In the genomic region with DNA sequence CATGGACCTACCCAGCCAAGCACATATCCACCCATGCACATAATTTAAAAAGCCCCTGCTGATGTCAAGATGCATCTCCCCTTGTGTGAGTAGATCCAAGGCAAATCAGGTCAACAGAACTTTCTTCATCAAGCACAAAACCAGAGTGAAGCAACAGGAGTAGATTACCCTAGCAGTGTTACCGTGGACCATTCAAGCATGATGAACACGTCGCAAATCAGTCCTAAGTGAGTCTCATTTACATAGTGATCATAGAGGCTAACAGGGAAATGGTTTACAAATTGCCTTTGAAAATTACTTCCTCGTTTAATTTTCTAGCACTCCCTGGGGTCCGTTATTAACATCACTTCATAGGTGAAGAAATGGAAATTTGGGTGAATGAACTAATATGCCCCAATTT, we compare ENCODE assay signal across 20 mouse cellular contexts.
DNase-seq lines count a peak whose midpoint lies in the region; ATAC-seq and TF ChIP-seq lines count a peak whose summit lies in the region.
"Had no signal": no experiment of that assay in that cellular context is flagged by ENCODE, and none has a peak within 500 bp of the region (broad histone marks: within the 10 kb centered on the region; RNA-seq: fewer than 3 reads in every experiment).

No protein-coding gene starts in this region.

- no peaks in the 10 kb centered on the region for H3K27me3 ChIP-seq in CH12.LX (replicated peaks)
- H3K27me3 ChIP-seq in splenic B cell, adult 2 months (ENCODE audit: control insufficient read depth, insufficient read depth, low read length, poor library complexity, severe bottlenecking) = no peaks in the 10 kb centered on the region
- no peaks in the 10 kb centered on the region for H3K27me3 ChIP-seq in embryonic facial prominence, embryonic 10.5 days (replicated peaks; ENCODE audit: low read depth, poor library complexity, severe bottlenecking)
- no peaks in the 10 kb centered on the region for H3K27me3 ChIP-seq in liver, embryonic 11.5 days (replicated peaks; ENCODE audit: control insufficient read depth, insufficient read depth, low read length)
- H3K27me3 ChIP-seq: embryonic facial prominence, embryonic 12.5 days; forebrain, embryonic 12.5 days had no signal

- TF ChIP-seq RAD21 in CH12.LX (IDR thresholded peaks at IDR 0.05; ENCODE audit: low read depth, low read length) = no peak

- no peak for TF ChIP-seq CTCF in CH12.LX (conservative IDR thresholded peaks at IDR 0.05 in 1 of 2, IDR thresholded peaks at IDR 0.05 in 1 of 2; ENCODE audit: low read depth in 2 of 2, low read length in 2 of 2)

- no peak overlapping the region for H3K9ac ChIP-seq in CH12.LX (ENCODE audit: insufficient read depth, low read depth)
- H3K9ac ChIP-seq in liver, embryonic 11.5 days (ENCODE audit: low read depth, low read length) = no peak overlapping the region
- H3K9ac ChIP-seq: embryonic facial prominence, embryonic 12.5 days; forebrain, embryonic 12.5 days had no signal

- peak; percentile 65 for DNase-seq in A20 (ENCODE audit: low read depth, low spot score)
- peak; percentile 62 for DNase-seq in CH12.LX (ENCODE audit: extremely low read depth)
- peak; percentile 58 for DNase-seq in splenic B cell, adult 2 months (ENCODE audit: low read depth, low spot score)
- no peak for DNase-seq in embryonic facial prominence, embryonic 10.5 days (ENCODE audit: low spot score)
- no peak for DNase-seq in liver, embryonic 11.5 days (ENCODE audit: low spot score)
- DNase-seq: adrenal gland, adult 2 months; adrenal gland, postnatal 10 days; adrenal gland, postnatal 25 days; cerebellum, adult 11 months; cerebellum, adult 18-20 months; cerebellum, adult 8-10 months; cerebellum, adult 9-11 months; cerebellum, postnatal 14 days; cerebellum, postnatal 36 days; embryo, embryonic 11 days had no signal

- in situ Hi-C loops in CH12.LX (cut with MboI; ENCODE audit: low pct_ligation_motif_present, low pct_unique_long_range_greater_than_20kb, low sequenced_read_pairs) = no loop called here

- peaks cover 3 to 36% of the 10 kb centered on the region in 2 experiments for H3K36me3 ChIP-seq in CH12.LX (replicated peaks in 1 of 2; ENCODE audit: control insufficient read depth in 1 of 2, insufficient read depth in 1 of 2, low read length in 1 of 2)
- H3K36me3 ChIP-seq in splenic B cell, adult 2 months (ENCODE audit: control insufficient read depth, insufficient read depth, low read length, poor library complexity, severe bottlenecking) = no peaks in the 10 kb centered on the region
- H3K36me3 ChIP-seq in embryonic facial prominence, embryonic 10.5 days (replicated peaks) = no peaks in the 10 kb centered on the region
- peaks cover 2% of the 10 kb centered on the region; the same call in 1 of the 2 replicates for H3K36me3 ChIP-seq in liver, embryonic 11.5 days (ENCODE audit: control insufficient read depth, insufficient read depth, low read length)
- H3K36me3 ChIP-seq: embryonic facial prominence, embryonic 12.5 days; forebrain, embryonic 12.5 days had no signal

- ATAC-seq in liver, embryonic 11.5 days (replicated peaks; ENCODE audit: low FRiP score) = no peak
- ATAC-seq: CD4-positive, CD25-positive, alpha-beta regulatory T cell, adult 4 months; forebrain, embryonic 14.5 days; forebrain, embryonic 16.5 days had no signal

- peaks cover 14 to 59% of the 10 kb centered on the region in 2 experiments for H3K4me1 ChIP-seq in CH12.LX (ENCODE audit: control insufficient read depth in 1 of 2, insufficient read depth in 2 of 2)
- peaks cover 7% of the 10 kb centered on the region for H3K4me1 ChIP-seq in embryonic facial prominence, embryonic 10.5 days
- H3K4me1 ChIP-seq in liver, embryonic 11.5 days (replicated peaks; ENCODE audit: control insufficient read depth, insufficient read depth, low read length) = no peaks in the 10 kb centered on the region
- H3K4me1 ChIP-seq: embryonic facial prominence, embryonic 12.5 days had no signal

- H3K27ac ChIP-seq in CH12.LX (ENCODE audit: insufficient read depth, low read depth) = peak overlapping the region; percentile 89
- H3K27ac ChIP-seq in embryonic facial prominence, embryonic 10.5 days (replicated peaks) = no peak overlapping the region
- no peak overlapping the region for H3K27ac ChIP-seq in liver, embryonic 11.5 days (ENCODE audit: low read depth, low read length)
- H3K27ac ChIP-seq: embryonic facial prominence, embryonic 12.5 days; forebrain, embryonic 12.5 days had no signal

- dilution Hi-C loops in CH12.LX (cut with MboI; ENCODE audit: extremely low pct_ligation_motif_present, extremely low pct_unique_long_range_greater_than_20kb, low sequenced_read_pairs) = no loop called here

- peaks cover 9% of the 10 kb centered on the region for H3K9me3 ChIP-seq in CH12.LX (replicated peaks; ENCODE audit: low read length)
- H3K9me3 ChIP-seq in embryonic facial prominence, embryonic 10.5 days = no peaks in the 10 kb centered on the region
- no peaks in the 10 kb centered on the region for H3K9me3 ChIP-seq in liver, embryonic 11.5 days (ENCODE audit: control insufficient read depth, low read length)
- H3K9me3 ChIP-seq: embryonic facial prominence, embryonic 12.5 days; forebrain, embryonic 12.5 days had no signal

- no peak; the same call in 1 of the 2 replicates for TF ChIP-seq POLR2A in CH12.LX (IDR thresholded peaks at IDR 0.05; ENCODE audit: low read depth, low read length)

- H3K4me2 ChIP-seq in CH12.LX (ENCODE audit: insufficient read depth, low read depth, poor library complexity, severe bottlenecking) = peak overlapping the region; percentile 63
- H3K4me2 ChIP-seq in liver, embryonic 11.5 days = no peak overlapping the region
- H3K4me2 ChIP-seq: embryonic facial prominence, embryonic 12.5 days; forebrain, embryonic 12.5 days had no signal

- H3K4me3 ChIP-seq in CH12.LX (replicated peaks in 1 of 3; ENCODE audit: low read depth in 2 of 3, low read length in 2 of 3, poor library complexity in 1 of 3) = peak overlapping the region in 1 of 3 experiments; percentile 54
- H3K4me3 ChIP-seq in embryonic facial prominence, embryonic 10.5 days = no peak overlapping the region
- H3K4me3 ChIP-seq in liver, embryonic 11.5 days (ENCODE audit: low read depth, low read length) = no peak overlapping the region
- H3K4me3 ChIP-seq: embryonic facial prominence, embryonic 12.5 days; forebrain, embryonic 12.5 days had no signal

- 95% methylated on average over 5 of the region's 5 CpGs for WGBS in embryonic facial prominence, embryonic 10.5 days
- WGBS in liver, embryonic 11.5 days = 86% methylated on average over 5 of the region's 5 CpGs

- no peaks in the 10 kb centered on the region; the same call in 1 of the 2 replicates for H3K79me2 ChIP-seq in CH12.LX (replicated peaks; ENCODE audit: control insufficient read depth, extremely low read depth, insufficient read depth, poor library complexity, severe bottlenecking)

- TF ChIP-seq EP300 in CH12.LX (IDR thresholded peaks at IDR 0.05; ENCODE audit: low read length) = no peak; the same call in 1 of the 2 replicates

TF ChIP-seq in CH12.LX, 34 proteins besides CTCF, POLR2A, EP300 and RAD21 (continues in another document):
- no peak for TF ChIP-seq ZNF384 (IDR thresholded peaks at IDR 0.05; ENCODE audit: low read depth, low read length)
- TF ChIP-seq SIN3A (IDR thresholded peaks at IDR 0.05; ENCODE audit: low read length) = peak; percentile 70
- no peak for TF ChIP-seq TCF12 (IDR thresholded peaks at IDR 0.05; ENCODE audit: low read depth, low read length)
- no peak for TF ChIP-seq USF2 (conservative IDR thresholded peaks at IDR 0.05; ENCODE audit: low read depth, low read length)
- no peak for TF ChIP-seq USF1 (IDR thresholded peaks at IDR 0.05; ENCODE audit: low read depth, low read length)
- TF ChIP-seq IRF4 (IDR thresholded peaks at IDR 0.05; ENCODE audit: low read depth, low read length) = 0 out of 2 replicates have a peak, but pooled peaks have one; percentile 29
- peak; percentile 33; the same call in 1 of the 2 replicates for TF ChIP-seq MYC (IDR thresholded peaks at IDR 0.05; ENCODE audit: low read depth, low read length)
- TF ChIP-seq TBP (conservative IDR thresholded peaks at IDR 0.05; ENCODE audit: low read depth, low read length) = peak; percentile 15; the same call in 1 of the 2 replicates
- no peak for TF ChIP-seq RCOR1 (conservative IDR thresholded peaks at IDR 0.05; ENCODE audit: low read depth, low read length)
- TF ChIP-seq NRF1 (IDR thresholded peaks at IDR 0.05; ENCODE audit: low read depth, low read length) = no peak
- TF ChIP-seq E2F4 (IDR thresholded peaks at IDR 0.05; ENCODE audit: insufficient replicate concordance, low read depth, low read length) = no peak
- no peak for TF ChIP-seq ETS1 (conservative IDR thresholded peaks at IDR 0.05; ENCODE audit: low read depth, low read length)
- no peak for TF ChIP-seq MEF2A (IDR thresholded peaks at IDR 0.05; ENCODE audit: borderline replicate concordance, low read depth, low read length)
- no peak for TF ChIP-seq PAX5 (IDR thresholded peaks at IDR 0.05; ENCODE audit: low read length)
- TF ChIP-seq JUN (IDR thresholded peaks at IDR 0.05; ENCODE audit: insufficient read depth, low read depth, low read length) = no peak
- 0 out of 2 replicates have a peak, but pooled peaks have one; percentile 16 for TF ChIP-seq MAZ (IDR thresholded peaks at IDR 0.05; ENCODE audit: low read depth, low read length)
- no peak for TF ChIP-seq CHD1 (IDR thresholded peaks at IDR 0.05; ENCODE audit: low read depth, low read length)
- TF ChIP-seq NELFE (IDR thresholded peaks at IDR 0.05; ENCODE audit: low read depth, low read length) = no peak
- TF ChIP-seq UBTF (IDR thresholded peaks at IDR 0.05; ENCODE audit: low read depth, low read length) = no peak
- no peak for TF ChIP-seq ZC3H11A (IDR thresholded peaks at IDR 0.05; ENCODE audit: low read depth, low read length)
- 0 out of 2 replicates have a peak, but pooled peaks have one; percentile 22 for TF ChIP-seq MXI1 (IDR thresholded peaks at IDR 0.05; ENCODE audit: low read depth, low read length)
- no peak for TF ChIP-seq POLR2AphosphoS2 (IDR thresholded peaks at IDR 0.05; ENCODE audit: low read depth, low read length)
- no peak for TF ChIP-seq CHD2 (IDR thresholded peaks at IDR 0.05; ENCODE audit: low read length)
- no peak for TF ChIP-seq GABPA (IDR thresholded peaks at IDR 0.05; ENCODE audit: insufficient replicate concordance, low read depth, low read length)
- TF ChIP-seq ZMIZ1 (IDR thresholded peaks at IDR 0.05; ENCODE audit: low read depth, low read length) = no peak
- 0 out of 2 replicates have a peak, but pooled peaks have one; percentile 24 for TF ChIP-seq JUND (conservative IDR thresholded peaks at IDR 0.05; ENCODE audit: low read depth, low read length)
- TF ChIP-seq MAFK (IDR thresholded peaks at IDR 0.05; ENCODE audit: insufficient replicate concordance, low read length) = no peak
- TF ChIP-seq KAT2A (IDR thresholded peaks at IDR 0.05; ENCODE audit: insufficient replicate concordance, low read length) = no peak
- TF ChIP-seq BHLHE40 (IDR thresholded peaks at IDR 0.05; ENCODE audit: low read depth, low read length) = 0 out of 2 replicates have a peak, but pooled peaks have one; percentile 11

Comparison
In these comparisons a context has a peak if more than half of its experiments do, and no peak if none do; other contexts are left out.
1. DNase-seq: peak in A20 (single experiment), CH12.LX (single experiment) and splenic B cell, adult 2 months (single experiment); none in embryonic facial prominence, embryonic 10.5 days (single experiment) and liver, embryonic 11.5 days (single experiment).